Mouse (Mus musculus): ENCODE measurements around the gene Bckdhb. TPM values are rescaled to one million over a fixed set of nuclear protein-coding genes. Genes with fewer than 3 reads are reported as not detected.

Bckdhb gene
- 15.3 TPM for total RNA-seq (2023)

DNA sequence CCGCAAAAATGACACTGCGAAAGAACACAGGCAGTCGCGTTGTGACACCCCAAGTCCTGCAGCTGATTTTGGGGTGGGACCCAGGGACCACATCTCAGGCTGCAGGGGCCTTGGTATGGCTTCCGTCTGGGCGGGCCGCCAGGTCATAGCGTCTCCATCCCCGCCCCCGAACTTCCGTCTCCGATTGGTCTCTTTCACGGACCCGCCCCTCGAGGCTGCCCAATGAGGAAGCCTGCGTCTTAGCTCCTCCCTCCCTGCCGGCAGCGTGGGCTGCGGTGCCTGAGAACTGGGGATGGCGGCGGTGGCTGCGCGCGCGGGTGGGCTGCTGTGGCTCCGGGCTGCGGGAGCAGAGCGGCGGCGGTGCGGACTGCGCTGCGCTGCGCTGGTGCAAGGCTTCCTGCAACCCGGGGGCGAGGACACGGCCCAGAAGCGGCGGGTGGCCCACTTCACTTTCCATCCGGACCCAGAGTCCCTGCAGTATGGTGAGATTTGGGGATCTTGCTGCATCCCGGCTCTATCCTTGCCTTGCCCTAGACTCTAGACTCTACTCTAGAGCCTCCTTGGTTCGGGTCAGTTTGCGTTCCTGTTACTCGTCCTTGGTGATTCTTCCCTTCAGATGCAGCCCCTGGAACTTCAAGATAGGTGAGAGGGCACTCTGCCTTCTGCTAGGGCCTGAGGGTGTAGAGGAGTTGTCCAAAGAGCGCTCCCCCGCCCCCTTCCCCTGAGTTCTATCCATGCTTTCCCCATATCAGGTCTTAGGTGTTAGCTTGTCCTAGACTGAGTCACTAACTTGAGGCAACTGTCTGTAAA is at the start of gene Bckdhb:
Gene Bckdhb (plus strand): TSS at position 268 of the 810 bp plus-strand sequence.

Other genes starting within 250 kb of the Bckdhb start
- gene Elovl4, start 118.9 kb upstream of the Bckdhb start, total RNA-seq (2023): not detected
- gene Ttk, start 90.5 kb upstream of the Bckdhb start, total RNA-seq (2023): not detected